Mouse (Mus musculus) E14TG2a.4 (cell line): Measurements from ENCODE around the gene B3gnt9.
A peak's percentile ranks its signal among the peaks of the same experiment; 100 is the strongest.

ENCODE experiments used
- H3K27me3 ChIP-seq: 2 replicates; pipeline ENCODE4 v1.6.1; 2014; ENCODE audit warnings: low read length, control low read depth; ENCODE audit not compliant: insufficient read depth
- H3K36me3 ChIP-seq: 2 replicates; pipeline ENCODE4 v1.6.1; 2014; ENCODE audit warnings: low read length, control low read depth; ENCODE audit not compliant: insufficient read depth
- H3K4me1 ChIP-seq: replicated peaks from 2 replicates; pipeline ENCODE4 v1.6.1; 2014; ENCODE audit warnings: low read depth, low read length, control low read depth
- H3K4me3 ChIP-seq: replicated peaks from 2 replicates; pipeline ENCODE4 v1.5.1; 2014; ENCODE audit warnings: mild to moderate bottlenecking, low read length
- H3K9me3 ChIP-seq: 2 replicates; pipeline ENCODE4 v1.6.1; 2014; ENCODE audit warnings: low read length, control low read depth
- CTCF ChIP-seq: conservative IDR thresholded peaks from 2 replicates; pipeline ENCODE4 v1.5.1; 2014; ENCODE audit warnings: low read length
- NANOG ChIP-seq: IDR thresholded peaks from 2 replicates; pipeline ENCODE4 v1.6.1; 2014; ENCODE audit warnings: borderline replicate concordance, low read length, mixed read lengths
- POU5F1 ChIP-seq: IDR thresholded peaks from 2 replicates; pipeline ENCODE4 v1.6.1; 2014; ENCODE audit warnings: low read length, borderline replicate concordance

The B3gnt9 gene

DNA sequence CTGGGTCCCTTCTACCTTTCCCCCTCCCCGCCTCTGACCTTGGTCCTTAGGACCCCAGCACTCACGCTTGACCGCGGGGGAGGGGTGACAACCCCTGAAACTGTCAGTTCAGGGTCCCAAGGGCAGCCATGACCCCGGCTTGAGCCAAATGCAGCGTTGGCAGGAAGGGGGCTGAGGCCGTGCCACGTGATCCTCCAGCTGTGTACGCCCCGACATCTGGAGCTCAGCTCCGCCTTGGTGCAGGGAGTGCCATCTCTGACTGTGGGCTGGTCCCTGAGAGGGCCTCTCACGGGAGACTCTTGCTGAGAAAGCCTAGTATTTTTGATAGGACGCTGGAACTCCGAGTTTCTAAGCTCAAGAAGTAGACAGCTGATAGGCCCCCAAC, at the start of gene B3gnt9:
Gene B3gnt9, minus strand, starts transcription at position 188 of the 385 bp plus-strand sequence.
- TF ChIP-seq POU5F1: no peak
- no peak for TF ChIP-seq NANOG
- no peak for TF ChIP-seq CTCF
- H3K9me3 ChIP-seq: no peaks in the 10 kb centered on the region
- H3K27me3 ChIP-seq: peaks cover 51% of the 10 kb centered on the region
- peaks cover 55% of the 10 kb centered on the region for H3K4me1 ChIP-seq
- H3K4me3 ChIP-seq: peak within 1 kb of the TSS; percentile 89
- peaks cover 36% of the 10 kb centered on the region for H3K36me3 ChIP-seq

DNA sequence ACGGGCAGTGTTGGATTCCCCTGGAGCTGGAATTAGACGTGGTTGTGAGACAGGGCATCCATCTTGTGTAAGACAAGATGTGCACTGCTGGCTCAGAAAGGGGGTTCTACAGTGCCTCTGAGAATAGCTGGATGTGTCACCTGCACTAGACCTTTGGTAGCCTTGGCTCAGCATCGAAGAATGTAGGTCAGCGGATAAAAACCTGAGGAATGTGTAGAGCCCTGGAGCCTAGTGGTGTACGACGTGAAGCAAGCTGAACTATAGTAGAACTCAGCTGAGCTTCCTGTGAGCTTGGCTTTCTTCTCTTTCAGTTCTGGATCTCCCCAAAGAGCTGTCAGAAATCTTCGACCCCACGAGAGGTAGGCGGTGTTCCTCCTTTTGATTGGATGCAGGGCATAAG, 48.9 kb upstream of the B3gnt9 start:
- H3K9me3 ChIP-seq: no peaks in the 10 kb centered on the region
- no peak overlapping the region for H3K4me3 ChIP-seq
- no peaks in the 10 kb centered on the region for H3K27me3 ChIP-seq
- no peak for TF ChIP-seq CTCF
- H3K4me1 ChIP-seq: peaks cover 80% of the 10 kb centered on the region
- H3K36me3 ChIP-seq: peaks cover 90% of the 10 kb centered on the region

GRCm38 (mm10) chr8:105303396-105303795, 48.4 kb upstream of the B3gnt9 start:
- Histone ChIP-seq H3K4me3 (no peak overlapping the region), H3K9me3 (no peaks in the 10 kb centered on the region), H3K4me1 (peaks cover 82% of the 10 kb centered on the region), H3K27me3 (no peaks in the 10 kb centered on the region), H3K36me3 (peaks cover 90% of the 10 kb centered on the region)
- TF ChIP-seq POU5F1: no peak
- TF ChIP-seq NANOG: no peak
- TF ChIP-seq CTCF: no peak

- Histone ChIP-seq H3K4me1 (peaks cover 90% of the 10 kb centered on the region), H3K27me3 (no peaks in the 10 kb centered on the region), H3K9me3 (no peaks in the 10 kb centered on the region), H3K4me3 (peak overlapping the region; percentile 35), H3K36me3 (peaks cover 69% of the 10 kb centered on the region)
- TF ChIP-seq CTCF: no peak
- no peak for TF ChIP-seq POU5F1
- TF ChIP-seq NANOG: no peak
Measured at GRCm38 (mm10) chr8:105299962-105300361, 45.0 kb upstream of the B3gnt9 start.

GRCm38 (mm10) chr8:105298351-105299252, 43.6 kb upstream of the B3gnt9 start:
- Histone ChIP-seq H3K36me3 (peaks cover 55% of the 10 kb centered on the region), H3K4me1 (peaks cover 89% of the 10 kb centered on the region), H3K9me3 (no peaks in the 10 kb centered on the region), H3K27me3 (no peaks in the 10 kb centered on the region; the same call in 1 of the 2 replicates), H3K4me3 (peak overlapping the region; percentile 100)
- TF ChIP-seq POU5F1 (no peak), NANOG (no peak)

- H3K4me1 ChIP-seq: peaks cover 89% of the 10 kb centered on the region
- TF ChIP-seq NANOG (no peak), POU5F1 (no peak), CTCF (no peak)
- H3K36me3 ChIP-seq: peaks cover 46% of the 10 kb centered on the region
- H3K27me3 ChIP-seq: peaks cover 9% of the 10 kb centered on the region
- H3K9me3 ChIP-seq: no peaks in the 10 kb centered on the region
- peak within 1 kb of the TSS; percentile 100 for H3K4me3 ChIP-seq
Measured at GRCm38 (mm10) chr8:105297511-105298192, 42.7 kb upstream of the B3gnt9 start, which contains the start of gene E2f4. TSS of gene E2f4 (plus strand) at chr8:105297663.

DNA sequence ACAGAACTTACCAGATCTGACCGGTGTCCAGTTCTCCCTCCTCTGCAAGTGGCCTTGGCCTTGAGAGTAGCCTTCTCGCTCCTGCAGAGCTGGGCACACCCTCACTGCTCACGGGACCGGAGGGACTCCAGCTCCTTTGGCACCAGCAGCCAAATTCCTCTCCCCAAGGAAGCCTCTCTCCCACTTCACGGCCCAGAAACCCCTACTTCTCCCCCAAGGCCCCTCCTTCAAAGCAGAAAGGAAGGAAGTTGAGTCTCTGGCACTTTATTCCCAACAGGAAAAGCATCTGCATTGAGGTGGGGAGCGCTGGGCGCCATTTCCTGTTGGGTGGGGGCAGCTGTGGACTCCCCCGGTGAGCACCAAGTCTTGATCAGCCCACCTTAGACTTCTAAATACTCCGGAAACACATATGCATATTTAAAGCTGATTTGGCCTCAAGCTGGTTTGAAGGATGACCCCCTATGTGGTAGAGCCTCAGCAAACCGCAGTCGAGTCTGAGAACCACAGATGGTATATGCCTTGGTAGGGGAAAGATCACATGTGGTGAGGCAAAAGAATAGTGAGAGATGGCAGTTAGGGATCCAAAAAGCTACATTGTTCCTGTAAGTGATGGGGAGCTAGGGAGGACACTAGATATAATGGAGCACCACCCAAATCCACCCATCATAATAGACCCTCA, 41.1 kb upstream of the B3gnt9 start, which contains the start of gene Exoc3l:
Gene Exoc3l, minus strand, starts transcription at position 207 of the 679 bp plus-strand sequence.
- peak within 1 kb of the TSS; percentile 100 for H3K4me3 ChIP-seq
- TF ChIP-seq CTCF (no peak), POU5F1 (no peak)
- H3K9me3 ChIP-seq: no peaks in the 10 kb centered on the region
- H3K4me1 ChIP-seq: peaks cover 82% of the 10 kb centered on the region
- peaks cover 14% of the 10 kb centered on the region for H3K27me3 ChIP-seq
- H3K36me3 ChIP-seq: peaks cover 30% of the 10 kb centered on the region

- H3K9me3 ChIP-seq: no peaks in the 10 kb centered on the region
- H3K4me3 ChIP-seq: peak overlapping the region; percentile 77
- H3K4me1 ChIP-seq: peaks cover 81% of the 10 kb centered on the region
- H3K27me3 ChIP-seq: peaks cover 20% of the 10 kb centered on the region
- TF ChIP-seq POU5F1: no peak
- no peak for TF ChIP-seq NANOG
- TF ChIP-seq CTCF: no peak
- H3K36me3 ChIP-seq: peaks cover 22% of the 10 kb centered on the region
Measured at GRCm38 (mm10) chr8:105295256-105295655, 40.3 kb upstream of the B3gnt9 start.
